Mouse (Mus musculus): ENCODE results near the gene Gm45713. TPM values are rescaled to one million over a fixed set of nuclear protein-coding genes. Genes with fewer than 3 reads are reported as not detected.
A peak's percentile ranks its signal among the peaks of the same experiment; 100 is the strongest.

Gene Gm45713
- total and polyA plus RNA-seq, 3 experiments = 3.9 TPM; not detected in 2

DNA sequence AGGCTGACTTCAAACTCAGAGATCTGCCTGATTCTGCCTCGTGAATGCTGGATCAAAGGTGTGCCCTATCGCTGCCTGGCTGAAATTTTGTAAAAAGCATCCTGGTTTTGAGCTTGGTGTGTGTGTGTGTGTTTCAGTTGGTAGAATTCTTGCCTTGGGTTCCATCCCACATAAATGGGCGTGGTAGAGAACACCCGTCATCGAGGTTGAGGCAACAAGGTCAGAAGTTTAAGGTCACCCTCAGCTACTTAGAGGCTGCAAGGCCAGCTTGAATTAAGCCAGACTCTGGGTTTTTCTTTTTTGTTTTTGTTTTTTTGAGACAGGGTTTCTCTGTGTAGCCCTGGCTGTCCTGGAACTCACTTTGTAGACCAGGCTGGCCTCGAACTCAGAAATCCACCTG lies 17.7 kb downstream of the Gm45713 start:
- H3K9me3 ChIP-seq (replicated peaks; ENCODE audit: insufficient read depth, low read length) = no peaks in the 10 kb centered on the region
- peaks cover 17% of the 10 kb centered on the region for H3K79me2 ChIP-seq (ENCODE audit: control insufficient read depth, insufficient read depth, low read length, poor library complexity)
- no peaks in the 10 kb centered on the region for H3K27me3 ChIP-seq (ENCODE audit: control insufficient read depth in 1 of 2, insufficient read depth in 2 of 2, low read length in 2 of 2)
- H3K4me1 ChIP-seq (ENCODE audit: control insufficient read depth in 1 of 2, insufficient read depth in 2 of 2, low read length in 2 of 2) = peaks cover 3 to 28% of the 10 kb centered on the region in 2 experiments
- no peak overlapping the region for H3K27ac ChIP-seq (ENCODE audit: control insufficient read depth, low read depth, low read length)
- peaks cover 3 to 17% of the 10 kb centered on the region in 2 experiments; a peak in 3 of 4 replicates for H3K36me3 ChIP-seq (ENCODE audit: control insufficient read depth in 1 of 2, insufficient read depth in 2 of 2, low read length in 2 of 2)
- H3K4me3 ChIP-seq (ENCODE audit: control insufficient read depth in 1 of 2, insufficient read depth in 1 of 2, low read depth in 2 of 2, low read length in 2 of 2) = no peak overlapping the region
- TF ChIP-seq TBP (IDR thresholded peaks at IDR 0.05; ENCODE audit: low read depth, low read length) = no peak
- no peak for TF ChIP-seq MAFK (IDR thresholded peaks at IDR 0.05; ENCODE audit: borderline replicate concordance, low read depth, low read length)
- TF ChIP-seq CHD2 (IDR thresholded peaks at IDR 0.05; ENCODE audit: low read length) = no peak
- TF ChIP-seq MAZ (IDR thresholded peaks at IDR 0.05; ENCODE audit: low read depth, low read length) = no peak
- TF ChIP-seq E2F4 (IDR thresholded peaks at IDR 0.05; ENCODE audit: borderline replicate concordance, low read depth, low read length) = no peak
- TF ChIP-seq ELF1 (IDR thresholded peaks at IDR 0.05; ENCODE audit: low read depth, low read length) = no peak
- TF ChIP-seq ETS1 (IDR thresholded peaks at IDR 0.05; ENCODE audit: low read depth, low read length) = no peak
- H3K9ac ChIP-seq (ENCODE audit: control insufficient read depth, low read depth, low read length, poor library complexity, severe bottlenecking) = no peak overlapping the region
- DNase-seq (ENCODE audit: low read depth, low spot score) = no peak

DNA sequence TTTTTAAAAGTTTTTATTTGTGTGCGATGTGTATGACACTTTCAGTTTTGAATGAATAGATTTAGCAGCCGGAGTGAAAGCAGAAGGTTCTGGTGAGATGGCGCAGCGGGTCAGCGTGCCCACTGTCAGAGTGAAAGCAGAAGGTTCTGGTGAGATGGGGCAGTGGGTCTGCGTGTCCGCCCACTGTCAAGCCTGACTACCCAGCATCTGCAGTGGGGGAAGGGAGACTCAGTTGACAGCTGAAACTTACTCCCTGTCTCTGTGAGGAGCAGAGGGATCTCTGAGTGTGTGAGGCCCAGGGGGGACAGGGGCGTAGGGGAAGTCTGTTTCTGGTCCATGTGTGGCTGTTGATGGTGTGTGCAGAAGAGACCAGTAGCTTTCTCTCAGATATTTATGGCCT lies 18.5 kb downstream of the Gm45713 start:
- peaks cover 0 to 13% of the 10 kb centered on the region in 2 experiments; a peak in 2 of 4 replicates for H3K36me3 ChIP-seq (ENCODE audit: control insufficient read depth in 1 of 2, insufficient read depth in 2 of 2, low read length in 2 of 2)
- peaks cover 9% of the 10 kb centered on the region for H3K79me2 ChIP-seq (ENCODE audit: control insufficient read depth, insufficient read depth, low read length, poor library complexity)
- peak in 1 of 2 experiments; percentile 29; a peak in 1 of 4 replicates for TF ChIP-seq POLR2A (IDR thresholded peaks at IDR 0.05; ENCODE audit: control insufficient read depth in 1 of 2, insufficient read depth in 1 of 2, low read depth in 1 of 2, low read length in 2 of 2, poor library complexity in 1 of 2)
- no peak for TF ChIP-seq UBTF (IDR thresholded peaks at IDR 0.05; ENCODE audit: borderline replicate concordance, insufficient read depth, low read depth, low read length)
- TF ChIP-seq EP300 (IDR thresholded peaks at IDR 0.05; ENCODE audit: low read depth in 1 of 2, low read length in 2 of 2) = no peak
- no peak for TF ChIP-seq SIN3A (IDR thresholded peaks at IDR 0.05; ENCODE audit: low read length)
- TF ChIP-seq ETS1 (IDR thresholded peaks at IDR 0.05; ENCODE audit: low read depth, low read length) = no peak
- peak; percentile 52 for DNase-seq (ENCODE audit: low read depth, low spot score)
- no peak overlapping the region for H3K27ac ChIP-seq (ENCODE audit: control insufficient read depth, low read depth, low read length)
- no peak overlapping the region for H3K9ac ChIP-seq (ENCODE audit: control insufficient read depth, low read depth, low read length, poor library complexity, severe bottlenecking)
- peaks cover 3 to 29% of the 10 kb centered on the region in 2 experiments for H3K4me1 ChIP-seq (ENCODE audit: control insufficient read depth in 1 of 2, insufficient read depth in 2 of 2, low read length in 2 of 2)
- no peaks in the 10 kb centered on the region for H3K9me3 ChIP-seq (replicated peaks; ENCODE audit: insufficient read depth, low read length)
- no peaks in the 10 kb centered on the region for H3K27me3 ChIP-seq (ENCODE audit: control insufficient read depth in 1 of 2, insufficient read depth in 2 of 2, low read length in 2 of 2)
- H3K4me3 ChIP-seq (ENCODE audit: control insufficient read depth in 1 of 2, insufficient read depth in 1 of 2, low read depth in 2 of 2, low read length in 2 of 2) = no peak overlapping the region

DNA sequence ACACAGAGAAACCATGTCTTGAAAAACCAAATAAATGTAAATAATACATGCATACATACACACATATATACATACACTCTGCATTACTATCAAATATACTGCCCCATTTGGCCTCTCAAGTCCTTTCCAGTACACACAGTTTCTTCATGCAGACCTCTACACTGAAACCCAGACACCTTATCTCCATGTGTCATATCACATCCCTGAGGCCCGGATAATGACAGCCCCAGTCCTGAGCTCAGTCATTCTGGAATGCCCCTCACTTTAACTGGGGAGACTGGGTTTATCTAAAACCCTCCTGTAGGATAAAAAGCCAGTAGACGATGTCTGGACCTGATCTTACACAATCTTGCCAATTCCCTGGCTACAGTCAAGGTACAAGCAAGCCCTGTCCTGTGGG lies 22.6 kb downstream of the Gm45713 start:
- Histone ChIP-seq H3K4me1 (ENCODE audit: control insufficient read depth in 1 of 2, insufficient read depth in 2 of 2, low read length in 2 of 2) (peaks cover 5 to 22% of the 10 kb centered on the region in 2 experiments), H3K4me3 (ENCODE audit: control insufficient read depth in 1 of 2, insufficient read depth in 1 of 2, low read depth in 2 of 2, low read length in 2 of 2) (no peak overlapping the region), H3K27ac (ENCODE audit: control insufficient read depth, low read depth, low read length) (no peak overlapping the region), H3K36me3 (ENCODE audit: control insufficient read depth in 1 of 2, insufficient read depth in 2 of 2, low read length in 2 of 2) (peaks cover 0 to 5% of the 10 kb centered on the region in 2 experiments; a peak in 2 of 4 replicates), H3K79me2 (ENCODE audit: control insufficient read depth, insufficient read depth, low read length, poor library complexity) (no peaks in the 10 kb centered on the region), H3K27me3 (ENCODE audit: control insufficient read depth in 1 of 2, insufficient read depth in 2 of 2, low read length in 2 of 2) (no peaks in the 10 kb centered on the region), H3K9ac (ENCODE audit: control insufficient read depth, low read depth, low read length, poor library complexity, severe bottlenecking) (no peak overlapping the region), H3K9me3 (replicated peaks; ENCODE audit: insufficient read depth, low read length) (no peaks in the 10 kb centered on the region)
- peak; percentile 42; the same call in 1 of the 2 replicates for TF ChIP-seq TCF12 (IDR thresholded peaks at IDR 0.05; ENCODE audit: low read depth, low read length)
- TF ChIP-seq EP300 (IDR thresholded peaks at IDR 0.05; ENCODE audit: low read depth in 1 of 2, low read length in 2 of 2) = peak in 1 of 2 experiments; percentile 22; a peak in 1 of 4 replicates
- TF ChIP-seq GATA1 (IDR thresholded peaks at IDR 0.05; ENCODE audit: low read depth, low read length) = peak; percentile 66
- 0 out of 2 replicates have a peak, but pooled peaks have one; percentile 28 for TF ChIP-seq MAX (IDR thresholded peaks at IDR 0.05; ENCODE audit: low read length)
- TF ChIP-seq SIN3A (IDR thresholded peaks at IDR 0.05; ENCODE audit: low read length) = no peak
- TF ChIP-seq RCOR1 (IDR thresholded peaks at IDR 0.05; ENCODE audit: low read depth, low read length) = 0 out of 2 replicates have a peak, but pooled peaks have one; percentile 16
- DNase-seq (ENCODE audit: low read depth, low spot score) = no peak

Data from MEL (cell line).